Comparison of ENCODE assay signal across 17 mouse cellular contexts in genomic region chr7:128667788-128668187, GRCm38 (mm10). TPM values are rescaled to one million over a fixed set of nuclear protein-coding genes. Genes with fewer than 3 reads are reported as not detected.
DNase-seq lines count a peak whose midpoint lies in the region; ATAC-seq and TF ChIP-seq lines count a peak whose summit lies in the region.
"Had no signal": no experiment of that assay in that cellular context is flagged by ENCODE, and none has a peak within 500 bp of the region (broad histone marks: within the 10 kb centered on the region; RNA-seq: fewer than 3 reads in every experiment).

No protein-coding gene starts in this region.

- peaks cover 11% of the 10 kb centered on the region; the same call in 1 of the 2 replicates for H3K36me3 ChIP-seq in hindbrain, embryonic 12.5 days
- H3K36me3 ChIP-seq in hindbrain, embryonic 11.5 days (ENCODE audit: control insufficient read depth, insufficient read depth, low read length) = no peaks in the 10 kb centered on the region
- no peaks in the 10 kb centered on the region for H3K36me3 ChIP-seq in midbrain, embryonic 13.5 days
- H3K36me3 ChIP-seq in midbrain, embryonic 11.5 days (ENCODE audit: control insufficient read depth, insufficient read depth, low read length) = no peaks in the 10 kb centered on the region; the same call in 1 of the 2 replicates
- no peaks in the 10 kb centered on the region for H3K36me3 ChIP-seq in liver, embryonic 14.5 days (replicated peaks; ENCODE audit: control insufficient read depth, insufficient read depth, low read depth)

- no peaks in the 10 kb centered on the region for H3K27me3 ChIP-seq in hindbrain, embryonic 12.5 days
- no peaks in the 10 kb centered on the region for H3K27me3 ChIP-seq in hindbrain, embryonic 11.5 days (ENCODE audit: control insufficient read depth, insufficient read depth, low read length)
- H3K27me3 ChIP-seq in midbrain, embryonic 13.5 days = no peaks in the 10 kb centered on the region
- H3K27me3 ChIP-seq in midbrain, embryonic 11.5 days (ENCODE audit: control insufficient read depth, insufficient read depth, low read length) = no peaks in the 10 kb centered on the region
- H3K27me3 ChIP-seq in liver, embryonic 14.5 days (ENCODE audit: control insufficient read depth, insufficient read depth, low read length) = no peaks in the 10 kb centered on the region
- H3K27me3 ChIP-seq: limb, embryonic 13.5 days; lung, embryonic 15.5 days; Patski had no signal

- no peak for ATAC-seq in hindbrain, embryonic 12.5 days (ENCODE audit: low FRiP score)
- no peak for ATAC-seq in hindbrain, embryonic 11.5 days (ENCODE audit: low FRiP score)
- peak; percentile 45 for ATAC-seq in midbrain, embryonic 13.5 days
- ATAC-seq in midbrain, embryonic 11.5 days (ENCODE audit: low FRiP score) = no peak
- ATAC-seq in liver, embryonic 14.5 days (ENCODE audit: insufficient read depth) = peak; percentile 42; the same call in 1 of the 2 replicates
- ATAC-seq: Patski had no signal

- peak overlapping the region; percentile 5; the same call in 1 of the 2 replicates for H3K27ac ChIP-seq in hindbrain, embryonic 12.5 days
- H3K27ac ChIP-seq in hindbrain, embryonic 11.5 days (ENCODE audit: low read depth, low read length) = no peak overlapping the region
- peak overlapping the region; percentile 76 for H3K27ac ChIP-seq in midbrain, embryonic 13.5 days
- H3K27ac ChIP-seq in midbrain, embryonic 11.5 days (ENCODE audit: low read depth, low read length) = no peak overlapping the region
- H3K27ac ChIP-seq in liver, embryonic 14.5 days = no peak overlapping the region; the same call in 1 of the 2 replicates
- H3K27ac ChIP-seq: hindbrain, embryonic 10.5 days; limb, embryonic 13.5 days; lung, embryonic 15.5 days had no signal

- no peaks in the 10 kb centered on the region for H3K9me3 ChIP-seq in hindbrain, embryonic 12.5 days (replicated peaks)
- no peaks in the 10 kb centered on the region for H3K9me3 ChIP-seq in hindbrain, embryonic 11.5 days (ENCODE audit: control insufficient read depth, low read length)
- no peaks in the 10 kb centered on the region for H3K9me3 ChIP-seq in midbrain, embryonic 13.5 days
- no peaks in the 10 kb centered on the region; the same call in 1 of the 2 replicates for H3K9me3 ChIP-seq in midbrain, embryonic 11.5 days (ENCODE audit: control insufficient read depth, low read length)
- no peaks in the 10 kb centered on the region for H3K9me3 ChIP-seq in liver, embryonic 14.5 days (ENCODE audit: control insufficient read depth, low read length)
- H3K9me3 ChIP-seq: hindbrain, embryonic 10.5 days; limb, embryonic 13.5 days; lung, embryonic 15.5 days had no signal

- no peak for DNase-seq in hindbrain, embryonic 11.5 days (ENCODE audit: low spot score)
- DNase-seq in midbrain, embryonic 11.5 days (ENCODE audit: low spot score, missing footprints) = no peak
- DNase-seq in liver, embryonic 14.5 days (ENCODE audit: low read depth in 3 of 3, low spot score in 3 of 3) = peak in 1 of 3 experiments; percentile 29
- no peak for DNase-seq in lung, postnatal 4 days
- DNase-seq in retina, embryonic 14.5 days (ENCODE audit: low spot score) = no peak
- DNase-seq: B cell, adult 2 months; cerebellum, postnatal 14 days; gastrocnemius, postnatal 25 days; kidney, adult 18-20 months; kidney, postnatal 10 days; thymus, adult 18-20 months had no signal

- TF ChIP-seq CTCF in liver, embryonic 14.5 days (IDR thresholded peaks at IDR 0.05; ENCODE audit: low read depth) = no peak

- 58% methylated on average over 5 of the region's 5 CpGs for WGBS in hindbrain, embryonic 12.5 days
- WGBS in hindbrain, embryonic 11.5 days = 59% methylated on average over 5 of the region's 5 CpGs
- 38% methylated on average over 5 of the region's 5 CpGs for WGBS in midbrain, embryonic 13.5 days
- WGBS in midbrain, embryonic 11.5 days = 68% methylated on average over 5 of the region's 5 CpGs
- 49% methylated on average over 5 of the region's 5 CpGs for WGBS in liver, embryonic 14.5 days (ENCODE audit: insufficient replicate concordance)

- H3K4me2 ChIP-seq in hindbrain, embryonic 12.5 days (replicated peaks) = no peak overlapping the region
- no peak overlapping the region for H3K4me2 ChIP-seq in hindbrain, embryonic 11.5 days (replicated peaks; ENCODE audit: low read depth, low read length)
- H3K4me2 ChIP-seq in midbrain, embryonic 13.5 days (replicated peaks) = no peak overlapping the region
- no peak overlapping the region for H3K4me2 ChIP-seq in midbrain, embryonic 11.5 days
- H3K4me2 ChIP-seq in liver, embryonic 14.5 days (ENCODE audit: low read depth) = no peak overlapping the region; the same call in 1 of the 2 replicates
- H3K4me2 ChIP-seq: limb, embryonic 13.5 days; lung, embryonic 15.5 days had no signal

- peaks cover 8% of the 10 kb centered on the region for H3K4me1 ChIP-seq in hindbrain, embryonic 12.5 days
- no peaks in the 10 kb centered on the region; the same call in 1 of the 2 replicates for H3K4me1 ChIP-seq in hindbrain, embryonic 11.5 days (replicated peaks; ENCODE audit: control insufficient read depth, insufficient read depth, low read length)
- peaks cover 34% of the 10 kb centered on the region for H3K4me1 ChIP-seq in midbrain, embryonic 13.5 days (replicated peaks)
- peaks cover 6% of the 10 kb centered on the region for H3K4me1 ChIP-seq in midbrain, embryonic 11.5 days (ENCODE audit: control insufficient read depth, insufficient read depth, low read length)
- peaks cover 9 to 39% of the 10 kb centered on the region in 2 experiments for H3K4me1 ChIP-seq in liver, embryonic 14.5 days (replicated peaks; ENCODE audit: control insufficient read depth in 2 of 2, insufficient read depth in 2 of 2, low read length in 1 of 2)
- H3K4me1 ChIP-seq: lung, embryonic 15.5 days had no signal

- H3K9ac ChIP-seq in hindbrain, embryonic 12.5 days = no peak overlapping the region
- no peak overlapping the region for H3K9ac ChIP-seq in hindbrain, embryonic 11.5 days (ENCODE audit: low read depth, low read length)
- H3K9ac ChIP-seq in midbrain, embryonic 13.5 days (replicated peaks) = no peak overlapping the region
- no peak overlapping the region for H3K9ac ChIP-seq in midbrain, embryonic 11.5 days (ENCODE audit: low read length)
- H3K9ac ChIP-seq in liver, embryonic 14.5 days (replicated peaks) = no peak overlapping the region
- H3K9ac ChIP-seq: limb, embryonic 13.5 days; lung, embryonic 15.5 days had no signal

- H3K4me3 ChIP-seq in hindbrain, embryonic 12.5 days = no peak overlapping the region
- H3K4me3 ChIP-seq in hindbrain, embryonic 11.5 days (ENCODE audit: low read depth, low read length) = no peak overlapping the region
- H3K4me3 ChIP-seq in midbrain, embryonic 13.5 days (replicated peaks) = no peak overlapping the region
- no peak overlapping the region for H3K4me3 ChIP-seq in midbrain, embryonic 11.5 days (ENCODE audit: low read depth, low read length)
- no peak overlapping the region for H3K4me3 ChIP-seq in liver, embryonic 14.5 days (ENCODE audit: insufficient read depth in 1 of 2, low read depth in 2 of 2, low read length in 2 of 2)
- H3K4me3 ChIP-seq: hindbrain, embryonic 10.5 days; limb, embryonic 13.5 days; lung, embryonic 15.5 days had no signal

- TF ChIP-seq EP300 in liver, embryonic 14.5 days (IDR thresholded peaks at IDR 0.05; ENCODE audit: low read depth) = peak; percentile 62

RNA-seq across cellular contexts. Expression of gene Inpp5f, which starts 56.7 kb away (rescaled TPM):
- 140 and 158 TPM in 2 replicates for polyA plus RNA-seq in hindbrain, embryonic 12.5 days (2016; fragmentation: Nextera tagmentation; extraction: Ambion mirVana)
- polyA plus RNA-seq in hindbrain, embryonic 11.5 days (2014; fragmentation: Nextera tagmentation; extraction: Ambion mirVana) = 123 and 134 TPM in 2 replicates
- polyA plus RNA-seq in midbrain, embryonic 13.5 days (2015; fragmentation: Nextera tagmentation; extraction: Ambion mirVana) = 306 and 336 TPM in 2 replicates
- polyA plus RNA-seq in midbrain, embryonic 11.5 days (2014; fragmentation: Nextera tagmentation; extraction: Ambion mirVana) = 115 and 132 TPM in 2 replicates
- 2.8 and 3.7 TPM in 2 replicates for polyA plus RNA-seq in liver, embryonic 14.5 days (2012; rRNA removed)
- 7.2 and 7.3 TPM in 2 replicates for polyA plus RNA-seq in liver, embryonic 14.5 days (2014; fragmentation: Nextera tagmentation; extraction: Ambion mirVana)

Comparison
In these comparisons a context has a peak if more than half of its experiments do, and no peak if none do; other contexts are left out.
1. ATAC-seq: peak in midbrain, embryonic 13.5 days (single experiment) and liver, embryonic 14.5 days (single experiment); none in hindbrain, embryonic 12.5 days (single experiment), hindbrain, embryonic 11.5 days (single experiment) and midbrain, embryonic 11.5 days (single experiment).
2. H3K27ac ChIP-seq: peak in hindbrain, embryonic 12.5 days (single experiment) and midbrain, embryonic 13.5 days (single experiment); none in hindbrain, embryonic 11.5 days (single experiment), midbrain, embryonic 11.5 days (single experiment) and liver, embryonic 14.5 days (single experiment).
3. RNA of gene Inpp5f, which starts 56.7 kb away (polyA plus RNA-seq): 306 to 336 TPM in midbrain, embryonic 13.5 days, 140 to 158 TPM in hindbrain, embryonic 12.5 days, 123 to 134 TPM in hindbrain, embryonic 11.5 days and 115 to 132 TPM in midbrain, embryonic 11.5 days; 2.8 to 7.3 TPM in liver, embryonic 14.5 days; every median in the first group is over 10 times any median in the second.